Mouse (Mus musculus): ENCODE results near the gene Zfp68.
A peak's percentile ranks its signal among the peaks of the same experiment; 100 is the strongest.
"Not testable (repeated sequence)": the region's sequence is repeated elsewhere in the genome, so short reads cannot be mapped to it uniquely, and the experiment has no call there.

Gene Zfp68

DNA sequence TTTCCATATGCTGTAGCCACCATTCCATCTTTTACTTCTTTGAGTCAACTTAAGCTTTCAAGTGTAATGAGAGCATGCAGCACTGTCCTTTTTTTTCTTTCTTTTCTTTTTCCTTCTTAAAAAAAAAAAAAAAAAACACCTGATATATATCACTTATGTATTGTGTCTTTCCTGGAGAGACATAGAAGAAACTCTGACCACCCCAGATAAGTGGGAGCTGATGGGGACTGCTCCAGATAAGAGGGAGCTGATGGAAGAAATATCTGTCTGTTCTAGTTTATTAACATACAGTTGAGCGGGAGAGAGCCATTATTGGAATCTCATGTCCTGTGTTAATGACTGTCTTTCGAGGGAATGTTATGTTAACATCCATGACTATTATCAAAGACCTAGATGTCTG, 16.9 kb upstream of the Zfp68 start:
- no peaks in the 10 kb centered on the region for H3K9me3 ChIP-seq (ENCODE audit: low read length)
- H3K36me3 ChIP-seq (ENCODE audit: insufficient read depth, low read length) = no peaks in the 10 kb centered on the region
- no peak overlapping the region for H3K4me3 ChIP-seq (replicated peaks; ENCODE audit: low read length)
- no peaks in the 10 kb centered on the region for H3K4me1 ChIP-seq (replicated peaks; ENCODE audit: low read depth, low read length)
- no peaks in the 10 kb centered on the region for H3K27me3 ChIP-seq (ENCODE audit: insufficient read depth, low read length)
- TF ChIP-seq CTCF (conservative IDR thresholded peaks at IDR 0.05; ENCODE audit: low read length) (no peak), NANOG (IDR thresholded peaks at IDR 0.05; ENCODE audit: borderline replicate concordance, low read length) (no peak), POU5F1 (IDR thresholded peaks at IDR 0.05; ENCODE audit: borderline replicate concordance, low read length) (no peak)

DNA sequence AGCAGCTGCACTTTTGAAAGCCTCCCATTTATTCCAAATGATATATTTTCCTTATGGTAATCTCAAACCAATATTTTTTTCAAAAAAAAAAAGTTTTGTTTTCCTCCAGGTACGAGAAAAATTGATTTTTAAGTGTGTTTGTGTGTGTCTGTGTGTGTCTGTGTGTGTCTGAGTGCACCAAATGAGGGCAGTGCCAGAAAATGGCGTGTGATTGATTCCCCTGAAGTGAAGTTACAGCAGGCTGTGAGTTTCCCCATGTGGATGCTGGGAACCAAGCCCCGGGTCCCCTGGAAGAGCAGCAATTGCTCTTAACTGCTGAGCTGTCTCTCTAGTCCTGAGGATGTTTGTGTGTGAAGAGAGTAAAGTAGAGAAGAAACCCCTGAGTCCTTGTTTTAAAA, 3.9 kb upstream of the Zfp68 start:
- Histone ChIP-seq H3K27me3 (ENCODE audit: insufficient read depth, low read length) (no peaks in the 10 kb centered on the region), H3K36me3 (ENCODE audit: insufficient read depth, low read length) (no peaks in the 10 kb centered on the region), H3K4me1 (replicated peaks; ENCODE audit: low read depth, low read length) (peaks cover 33% of the 10 kb centered on the region), H3K9me3 (ENCODE audit: low read length) (no peaks in the 10 kb centered on the region), H3K4me3 (replicated peaks; ENCODE audit: low read length) (peak overlapping the region; percentile 89)
- TF ChIP-seq POU5F1 (IDR thresholded peaks at IDR 0.05; ENCODE audit: borderline replicate concordance, low read length) (no peak), CTCF (conservative IDR thresholded peaks at IDR 0.05; ENCODE audit: low read length) (no peak), NANOG (IDR thresholded peaks at IDR 0.05; ENCODE audit: borderline replicate concordance, low read length) (no peak)

DNA sequence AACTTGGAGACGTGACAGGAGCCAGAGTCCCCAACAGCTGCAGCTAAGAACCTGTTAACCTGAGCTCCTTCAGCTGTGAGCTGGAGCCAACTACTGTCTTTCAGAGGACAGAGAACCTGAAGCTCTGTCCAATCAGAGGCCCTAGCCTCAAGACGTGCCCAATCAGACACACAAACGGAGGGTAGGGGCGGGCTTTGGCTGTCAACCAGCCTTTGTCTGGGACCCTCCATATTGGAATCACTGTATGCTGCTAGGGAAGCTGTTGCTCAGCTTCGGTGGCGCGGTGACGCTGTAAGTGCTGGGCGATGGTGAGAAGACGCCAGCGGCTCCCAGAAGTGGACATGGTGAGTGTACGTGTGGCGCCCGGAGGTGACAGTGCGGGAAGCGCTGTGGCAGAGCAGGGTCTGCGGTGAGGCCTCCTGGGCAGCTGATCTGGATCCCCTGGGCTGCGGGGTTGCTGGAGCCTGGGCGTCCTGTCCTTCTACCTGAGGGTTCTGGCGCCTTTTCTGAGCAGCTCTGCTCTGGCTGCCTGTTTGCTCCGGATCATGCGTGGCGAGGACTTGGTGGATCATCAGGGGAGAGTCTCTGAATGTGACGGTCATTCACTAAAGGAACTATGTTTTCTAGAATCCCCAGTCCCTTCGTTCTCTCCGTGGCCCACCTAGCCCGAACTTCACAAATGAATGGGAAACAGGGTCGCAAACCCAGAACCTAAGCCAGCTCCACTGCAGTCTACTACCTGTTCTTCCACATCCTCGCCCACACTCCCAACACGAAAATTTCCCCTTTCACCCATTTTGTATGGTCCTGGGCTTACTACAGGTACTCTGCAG, 3.3 kb upstream of the Zfp68 start, which contains the start of gene A430033K04Rik:
Gene A430033K04Rik (plus strand): TSS at position 215 of the 833 bp plus-strand sequence.
- Histone ChIP-seq H3K27me3 (ENCODE audit: insufficient read depth, low read length) (no peaks in the 10 kb centered on the region), H3K4me1 (replicated peaks; ENCODE audit: low read depth, low read length) (peaks cover 34% of the 10 kb centered on the region), H3K9me3 (ENCODE audit: low read length) (no peaks in the 10 kb centered on the region), H3K4me3 (replicated peaks; ENCODE audit: low read length) (peak within 1 kb of the TSS; percentile 89), H3K36me3 (ENCODE audit: insufficient read depth, low read length) (no peaks in the 10 kb centered on the region)
- no peak for TF ChIP-seq NANOG (IDR thresholded peaks at IDR 0.05; ENCODE audit: borderline replicate concordance, low read length)
- no peak for TF ChIP-seq CTCF (conservative IDR thresholded peaks at IDR 0.05; ENCODE audit: low read length)
- no peak for TF ChIP-seq POU5F1 (IDR thresholded peaks at IDR 0.05; ENCODE audit: borderline replicate concordance, low read length)

DNA sequence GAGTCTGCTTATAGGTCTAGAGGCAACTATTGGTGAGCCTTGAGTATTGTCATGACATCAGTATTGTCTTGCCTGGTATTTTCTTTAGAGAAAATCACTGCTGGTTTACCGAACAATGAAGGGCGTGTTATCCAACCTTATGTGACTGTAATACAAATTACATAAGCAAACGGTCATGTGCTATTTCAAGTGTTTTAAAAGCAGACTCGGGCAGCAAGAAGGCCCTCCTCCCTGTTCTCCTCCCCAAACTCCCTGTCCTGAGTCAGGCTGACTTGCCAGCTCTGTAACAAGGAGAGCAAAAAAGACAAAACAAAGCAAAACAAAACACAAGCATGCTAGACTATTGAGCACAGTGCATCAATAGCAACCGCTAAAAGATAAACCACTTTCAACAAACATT, 1.3 kb upstream of the Zfp68 start:
- H3K9me3 ChIP-seq (ENCODE audit: low read length) = no peaks in the 10 kb centered on the region
- H3K4me1 ChIP-seq (replicated peaks; ENCODE audit: low read depth, low read length) = peaks cover 34% of the 10 kb centered on the region
- peaks cover 13% of the 10 kb centered on the region for H3K36me3 ChIP-seq (ENCODE audit: insufficient read depth, low read length)
- H3K27me3 ChIP-seq (ENCODE audit: insufficient read depth, low read length) = no peaks in the 10 kb centered on the region
- H3K4me3 ChIP-seq (replicated peaks; ENCODE audit: low read length) = no peak overlapping the region
- no peak for TF ChIP-seq CTCF (conservative IDR thresholded peaks at IDR 0.05; ENCODE audit: low read length)
- no peak for TF ChIP-seq NANOG (IDR thresholded peaks at IDR 0.05; ENCODE audit: borderline replicate concordance, low read length)
- no peak for TF ChIP-seq POU5F1 (IDR thresholded peaks at IDR 0.05; ENCODE audit: borderline replicate concordance, low read length)

DNA sequence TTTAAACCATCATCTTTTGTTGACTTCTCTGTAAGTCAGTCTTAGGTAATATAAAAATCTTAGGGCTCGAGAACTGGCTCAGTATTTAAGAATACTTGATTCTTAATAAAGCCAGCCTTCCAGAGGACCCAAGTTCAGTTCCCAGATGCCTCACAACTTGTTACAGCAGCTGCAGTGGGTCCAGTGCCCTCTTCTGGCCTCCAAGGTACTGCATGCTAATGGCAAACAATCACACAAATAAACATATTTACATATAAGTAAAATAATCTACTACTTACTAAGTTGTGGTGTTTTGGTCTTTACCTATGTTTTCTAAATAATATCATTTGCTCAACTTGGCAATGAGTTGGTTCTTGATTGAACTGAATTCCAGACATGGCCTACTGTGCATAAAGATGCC, 1.2 kb downstream of the Zfp68 start:
- Histone ChIP-seq H3K36me3 (ENCODE audit: insufficient read depth, low read length) (peaks cover 35% of the 10 kb centered on the region), H3K4me1 (replicated peaks; ENCODE audit: low read depth, low read length) (peaks cover 19% of the 10 kb centered on the region), H3K9me3 (ENCODE audit: low read length) (no peaks in the 10 kb centered on the region), H3K4me3 (replicated peaks; ENCODE audit: low read length) (peak overlapping the region; percentile 98), H3K27me3 (ENCODE audit: insufficient read depth, low read length) (no peaks in the 10 kb centered on the region)
- TF ChIP-seq CTCF (conservative IDR thresholded peaks at IDR 0.05; ENCODE audit: low read length) (peak; percentile 59), POU5F1 (IDR thresholded peaks at IDR 0.05; ENCODE audit: borderline replicate concordance, low read length) (no peak)

DNA sequence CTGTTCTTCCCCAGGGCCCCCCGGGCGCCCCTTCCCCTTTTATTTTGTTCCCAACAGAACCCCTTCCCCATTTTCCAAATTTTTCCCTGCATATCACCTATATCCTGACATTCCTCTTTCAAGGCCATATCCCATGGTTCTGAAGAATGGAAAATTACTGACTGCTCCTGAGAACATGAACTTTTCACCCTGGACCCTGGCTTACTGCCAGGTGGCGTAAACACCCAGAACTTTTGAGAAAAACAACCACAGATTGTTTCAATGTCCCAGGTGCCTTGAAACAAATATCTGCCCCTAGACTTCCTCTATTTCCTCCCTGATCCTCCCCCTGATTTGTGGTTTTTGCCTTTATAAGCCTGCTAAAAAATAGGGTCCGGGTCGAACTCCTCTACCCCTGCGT, 32.2 kb downstream of the Zfp68 start:
- Histone ChIP-seq H3K36me3 (ENCODE audit: insufficient read depth, low read length) (no peaks in the 10 kb centered on the region), H3K4me3 (replicated peaks; ENCODE audit: low read length) (no peak overlapping the region)
- TF ChIP-seq POU5F1 (IDR thresholded peaks at IDR 0.05; ENCODE audit: borderline replicate concordance, low read length) (no peak), NANOG (IDR thresholded peaks at IDR 0.05; ENCODE audit: borderline replicate concordance, low read length) (no peak), CTCF (conservative IDR thresholded peaks at IDR 0.05; ENCODE audit: low read length) (no peak)

DNA sequence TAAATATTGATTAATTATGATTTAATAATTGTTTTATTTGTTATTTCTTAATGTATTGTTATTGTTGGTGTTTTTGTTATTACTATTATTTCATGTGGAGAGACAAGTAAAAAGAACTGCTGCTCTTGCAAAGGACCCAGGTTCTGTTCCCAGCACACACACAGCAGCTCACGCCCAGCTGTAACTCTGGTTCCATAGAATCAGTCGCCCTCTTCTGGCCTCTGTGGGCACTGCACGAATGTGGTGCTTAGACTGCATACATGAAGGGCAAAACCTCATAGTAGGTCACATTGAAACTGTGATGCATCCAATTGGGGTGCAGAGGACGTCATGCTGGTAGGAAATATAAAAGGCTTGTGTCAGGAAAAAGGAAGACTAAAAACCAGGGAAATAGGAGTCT, 47.9 kb downstream of the Zfp68 start:
- H3K4me1 ChIP-seq (replicated peaks; ENCODE audit: low read depth, low read length) = no peaks in the 10 kb centered on the region
- TF ChIP-seq CTCF (conservative IDR thresholded peaks at IDR 0.05; ENCODE audit: low read length) (peak; percentile 36), POU5F1 (IDR thresholded peaks at IDR 0.05; ENCODE audit: borderline replicate concordance, low read length) (no peak), NANOG (IDR thresholded peaks at IDR 0.05; ENCODE audit: borderline replicate concordance, low read length) (no peak)
- no peaks in the 10 kb centered on the region for H3K27me3 ChIP-seq (ENCODE audit: insufficient read depth, low read length)
- H3K9me3 ChIP-seq (ENCODE audit: low read length) = no peaks in the 10 kb centered on the region
- H3K4me3 ChIP-seq (replicated peaks; ENCODE audit: low read length) = no peak overlapping the region
- H3K36me3 ChIP-seq (ENCODE audit: insufficient read depth, low read length) = no peaks in the 10 kb centered on the region

More for the DNA sequence above, 32.2 kb downstream of the Zfp68 start:
- Histone ChIP-seq H3K4me1 (replicated peaks; ENCODE audit: low read depth, low read length) (no peaks in the 10 kb centered on the region), H3K27me3 (ENCODE audit: insufficient read depth, low read length) (no peaks in the 10 kb centered on the region), H3K9me3 (ENCODE audit: low read length) (peaks cover 22% of the 10 kb centered on the region)

DNA sequence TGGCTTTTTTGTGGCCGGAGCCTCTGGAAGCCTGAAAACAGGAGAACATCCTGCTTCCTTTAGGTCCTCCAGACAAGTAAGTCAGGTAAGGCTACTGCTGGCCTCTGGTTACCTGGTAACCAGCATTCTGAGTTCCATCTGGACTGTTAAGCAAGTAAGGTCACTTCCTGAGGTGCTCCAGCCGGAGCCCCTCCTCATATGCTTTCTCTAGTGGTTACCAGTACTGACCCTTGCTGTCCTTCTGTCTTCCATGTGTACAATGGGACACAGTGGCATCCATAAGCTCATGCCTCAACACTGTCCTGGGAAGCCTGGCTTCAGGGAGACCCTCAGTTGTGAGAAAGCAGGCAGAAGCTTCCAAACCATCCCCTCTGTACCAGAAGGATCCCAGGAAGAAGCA, 54.9 kb downstream of the Zfp68 start, which contains the start of gene 1700123K08Rik:
Gene 1700123K08Rik (minus strand): TSS at position 101 of the 400 bp plus-strand sequence.
- H3K9me3 ChIP-seq (ENCODE audit: low read length); H3K4me1 ChIP-seq (replicated peaks; ENCODE audit: low read depth, low read length); H3K4me3 ChIP-seq (replicated peaks; ENCODE audit: low read length); H3K27me3 ChIP-seq (ENCODE audit: insufficient read depth, low read length); H3K36me3 ChIP-seq (ENCODE audit: insufficient read depth, low read length): not testable (repeated sequence)

All from E14TG2a.4 (cell line).